In genomic region chr11:50198219-50198846, GRCm38 (mm10) we compare ENCODE assay signal across 14 mouse cellular contexts.
"Had no signal": no experiment of that assay in that cellular context is flagged by ENCODE, and none has a peak within 500 bp of the region (broad histone marks: within the 10 kb centered on the region; RNA-seq: fewer than 3 reads in every experiment).

No protein-coding gene starts in this region.

- H3K9ac ChIP-seq: kidney, embryonic 15.5 days; limb, embryonic 12.5 days; liver, embryonic 14.5 days; lung, embryonic 14.5 days; neural tube, embryonic 15.5 days had no signal

- H3K4me3 ChIP-seq: kidney, embryonic 15.5 days; limb, embryonic 12.5 days; megakaryocyte, embryonic 14.5 days; neural tube, embryonic 15.5 days had no signal

- H3K4me1 ChIP-seq: kidney, embryonic 15.5 days; limb, embryonic 12.5 days; neural tube, embryonic 15.5 days had no signal

- H3K27ac ChIP-seq: kidney, embryonic 15.5 days; limb, embryonic 12.5 days; liver, embryonic 14.5 days; macrophage; neural tube, embryonic 15.5 days had no signal

- H3K9me3 ChIP-seq: kidney, embryonic 15.5 days; limb, embryonic 12.5 days; megakaryocyte, embryonic 14.5 days; neural tube, embryonic 15.5 days had no signal

- DNase-seq: kidney, postnatal 14 days; layer of hippocampus, postnatal 36 days; lung, embryonic 14.5 days; lung, postnatal 14 days; right cerebral cortex, adult 18-20 months; right cerebral cortex, postnatal 25 days; thymus, postnatal 36 days had no signal

- H3K4me2 ChIP-seq: kidney, embryonic 15.5 days; limb, embryonic 12.5 days; lung, embryonic 14.5 days; midbrain, embryonic 11.5 days; neural tube, embryonic 15.5 days had no signal

- H3K27me3 ChIP-seq: kidney, embryonic 15.5 days; limb, embryonic 12.5 days; megakaryocyte, embryonic 14.5 days; neural tube, embryonic 15.5 days had no signal
